In the genomic region with DNA sequence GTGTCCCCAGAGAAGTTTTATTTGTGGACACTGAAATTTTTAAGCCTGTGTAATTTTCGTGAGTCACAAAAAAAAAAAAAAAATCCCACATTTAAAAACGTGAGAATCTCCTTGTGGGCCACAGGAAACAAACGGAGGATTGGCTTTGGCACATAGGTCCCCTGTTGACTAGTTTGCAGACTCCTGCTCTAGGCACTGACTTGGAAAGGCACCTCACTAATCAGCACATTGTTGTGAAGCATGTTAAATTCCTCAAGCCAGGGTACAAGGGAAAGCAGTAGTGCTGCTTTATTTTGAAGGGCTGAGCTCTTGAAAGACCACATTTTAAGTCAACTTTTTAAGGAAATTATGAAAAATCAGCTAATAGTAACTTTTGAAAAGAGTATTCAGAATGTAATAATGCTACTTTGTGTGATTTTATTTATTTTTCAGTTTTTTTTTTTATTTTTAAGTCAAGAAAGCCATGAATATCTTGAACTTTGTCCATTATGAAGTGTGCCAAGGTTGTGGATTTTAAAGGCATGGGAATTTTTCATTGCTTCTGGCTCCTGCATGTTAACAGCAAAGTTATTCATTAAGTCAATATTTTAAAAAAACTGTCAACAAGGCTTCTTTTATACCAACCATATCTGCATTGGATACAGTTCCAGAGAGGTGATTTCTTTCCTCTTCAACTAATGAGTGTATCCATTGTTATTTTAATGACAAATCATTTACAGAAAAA, we compare ENCODE assay signal across 20 mouse cellular contexts.
DNase-seq lines count a peak whose midpoint lies in the region; ATAC-seq and TF ChIP-seq lines count a peak whose summit lies in the region.
"Had no signal": no experiment of that assay in that cellular context is flagged by ENCODE, and none has a peak within 500 bp of the region (broad histone marks: within the 10 kb centered on the region; RNA-seq: fewer than 3 reads in every experiment).

No protein-coding gene starts in this region.

- H3K4me1 ChIP-seq in kidney, adult 2 months (ENCODE audit: control insufficient read depth, insufficient read depth, low read length): peaks cover 3% of the 10 kb centered on the region; the same call in 1 of the 2 replicates
- no peaks in the 10 kb centered on the region for H3K4me1 ChIP-seq in kidney, embryonic 14.5 days (ENCODE audit: control insufficient read depth, insufficient read depth, low read length)
- H3K4me1 ChIP-seq in midbrain, embryonic 12.5 days: no peaks in the 10 kb centered on the region
- H3K4me1 ChIP-seq in midbrain, embryonic 14.5 days (ENCODE audit: control insufficient read depth, insufficient read depth, low read length): no peaks in the 10 kb centered on the region
- H3K4me1 ChIP-seq in heart, postnatal 0 days (ENCODE audit: control insufficient read depth, insufficient read depth): no peaks in the 10 kb centered on the region
- no peaks in the 10 kb centered on the region for H3K4me1 ChIP-seq in forebrain, embryonic 15.5 days
- H3K4me1 ChIP-seq: embryonic facial prominence, embryonic 10.5 days; limb, embryonic 13.5 days; liver, embryonic 13.5 days; neural tube, embryonic 12.5 days had no signal

- peak overlapping the region; percentile 93 for H3K27ac ChIP-seq in kidney, adult 2 months (ENCODE audit: insufficient read depth, low read depth, low read length)
- H3K27ac ChIP-seq in kidney, embryonic 14.5 days (ENCODE audit: low read depth, low read length): no peak overlapping the region; the same call in 1 of the 2 replicates
- no peak overlapping the region; the same call in 1 of the 2 replicates for H3K27ac ChIP-seq in midbrain, embryonic 12.5 days (replicated peaks)
- no peak overlapping the region for H3K27ac ChIP-seq in midbrain, embryonic 14.5 days (replicated peaks; ENCODE audit: low read depth, low read length)
- H3K27ac ChIP-seq in heart, postnatal 0 days (ENCODE audit: low read depth): peak overlapping the region; percentile 55; the same call in 1 of the 2 replicates
- H3K27ac ChIP-seq in forebrain, embryonic 15.5 days (replicated peaks): no peak overlapping the region
- H3K27ac ChIP-seq: embryonic facial prominence, embryonic 10.5 days; hindbrain, embryonic 14.5 days; limb, embryonic 13.5 days; liver, embryonic 13.5 days; neural tube, embryonic 12.5 days had no signal

- WGBS in kidney, adult 2 months: 11% methylated on average over 3 of the region's 3 CpGs
- WGBS in kidney, embryonic 14.5 days: 25% methylated on average over 3 of the region's 3 CpGs
- 12% methylated on average over 3 of the region's 3 CpGs for WGBS in midbrain, embryonic 12.5 days
- WGBS in midbrain, embryonic 14.5 days: 16% methylated on average over 3 of the region's 3 CpGs
- 17% methylated on average over 3 of the region's 3 CpGs for WGBS in heart, postnatal 0 days
- 11% methylated on average over 3 of the region's 3 CpGs for WGBS in forebrain, embryonic 15.5 days

- no peak for ATAC-seq in kidney, embryonic 14.5 days (ENCODE audit: low FRiP score, low TSS enrichment)
- ATAC-seq in midbrain, embryonic 12.5 days (ENCODE audit: low FRiP score, low read depth): peak; percentile 63; the same call in 1 of the 2 replicates
- ATAC-seq in midbrain, embryonic 14.5 days (ENCODE audit: low FRiP score, low TSS enrichment): no peak
- peak; percentile 55; the same call in 1 of the 2 replicates for ATAC-seq in heart, postnatal 0 days (ENCODE audit: insufficient read depth, low read depth)
- ATAC-seq in forebrain, embryonic 15.5 days (replicated peaks): no peak
- ATAC-seq: forebrain, postnatal 0 days had no signal

- H3K4me2 ChIP-seq in kidney, embryonic 14.5 days (replicated peaks; ENCODE audit: low read depth, low read length): no peak overlapping the region
- no peak overlapping the region for H3K4me2 ChIP-seq in midbrain, embryonic 12.5 days (replicated peaks)
- no peak overlapping the region for H3K4me2 ChIP-seq in midbrain, embryonic 14.5 days (ENCODE audit: low read length)
- H3K4me2 ChIP-seq in heart, postnatal 0 days (ENCODE audit: low read depth, low read length): no peak overlapping the region
- no peak overlapping the region for H3K4me2 ChIP-seq in forebrain, embryonic 15.5 days (replicated peaks)
- H3K4me2 ChIP-seq: hindbrain, embryonic 14.5 days; limb, embryonic 13.5 days; liver, embryonic 13.5 days; lung, embryonic 14.5 days; neural tube, embryonic 12.5 days had no signal

- no peaks in the 10 kb centered on the region for H3K27me3 ChIP-seq in kidney, adult 2 months (replicated peaks; ENCODE audit: control insufficient read depth, insufficient read depth, low read length)
- H3K27me3 ChIP-seq in kidney, embryonic 14.5 days (ENCODE audit: control insufficient read depth, insufficient read depth, low read length): no peaks in the 10 kb centered on the region
- H3K27me3 ChIP-seq in midbrain, embryonic 12.5 days: no peaks in the 10 kb centered on the region
- no peaks in the 10 kb centered on the region for H3K27me3 ChIP-seq in midbrain, embryonic 14.5 days (ENCODE audit: control insufficient read depth, insufficient read depth, low read length)
- no peaks in the 10 kb centered on the region for H3K27me3 ChIP-seq in heart, postnatal 0 days (ENCODE audit: control insufficient read depth, insufficient read depth, low read length)
- no peaks in the 10 kb centered on the region for H3K27me3 ChIP-seq in forebrain, embryonic 15.5 days
- H3K27me3 ChIP-seq: CH12.LX; liver, embryonic 13.5 days; neural tube, embryonic 12.5 days had no signal

- no peak for TF ChIP-seq EP300 in heart, postnatal 0 days (IDR thresholded peaks at IDR 0.05; ENCODE audit: low read depth)

- H3K9me3 ChIP-seq in kidney, embryonic 14.5 days (ENCODE audit: control insufficient read depth, low read length): no peaks in the 10 kb centered on the region
- H3K9me3 ChIP-seq in midbrain, embryonic 12.5 days: no peaks in the 10 kb centered on the region
- no peaks in the 10 kb centered on the region for H3K9me3 ChIP-seq in midbrain, embryonic 14.5 days (ENCODE audit: control insufficient read depth, low read length)
- no peaks in the 10 kb centered on the region for H3K9me3 ChIP-seq in heart, postnatal 0 days (replicated peaks; ENCODE audit: control insufficient read depth, low read length)
- no peaks in the 10 kb centered on the region for H3K9me3 ChIP-seq in forebrain, embryonic 15.5 days
- H3K9me3 ChIP-seq: embryonic facial prominence, embryonic 10.5 days; limb, embryonic 13.5 days; liver, embryonic 13.5 days; neural tube, embryonic 12.5 days had no signal

- no peaks in the 10 kb centered on the region for H3K36me3 ChIP-seq in kidney, adult 2 months (ENCODE audit: control insufficient read depth, insufficient read depth, low read length)
- H3K36me3 ChIP-seq in kidney, embryonic 14.5 days (ENCODE audit: control insufficient read depth, insufficient read depth, low read length): no peaks in the 10 kb centered on the region
- H3K36me3 ChIP-seq in midbrain, embryonic 12.5 days: no peaks in the 10 kb centered on the region
- H3K36me3 ChIP-seq in midbrain, embryonic 14.5 days (ENCODE audit: control insufficient read depth, insufficient read depth, low read length): no peaks in the 10 kb centered on the region
- no peaks in the 10 kb centered on the region for H3K36me3 ChIP-seq in heart, postnatal 0 days (replicated peaks; ENCODE audit: control insufficient read depth, insufficient read depth, low read length)
- no peaks in the 10 kb centered on the region for H3K36me3 ChIP-seq in forebrain, embryonic 15.5 days
- H3K36me3 ChIP-seq: embryonic facial prominence, embryonic 10.5 days; limb, embryonic 13.5 days; liver, embryonic 13.5 days; neural tube, embryonic 12.5 days had no signal

- H3K4me3 ChIP-seq in kidney, adult 2 months (ENCODE audit: insufficient read depth, low read depth, low read length): no peak overlapping the region
- H3K4me3 ChIP-seq in kidney, embryonic 14.5 days (ENCODE audit: low read length): no peak overlapping the region
- no peak overlapping the region for H3K4me3 ChIP-seq in midbrain, embryonic 12.5 days
- no peak overlapping the region for H3K4me3 ChIP-seq in midbrain, embryonic 14.5 days (replicated peaks; ENCODE audit: low read depth, low read length)
- H3K4me3 ChIP-seq in heart, postnatal 0 days (ENCODE audit: low read depth, low read length): no peak overlapping the region
- no peak overlapping the region for H3K4me3 ChIP-seq in forebrain, embryonic 15.5 days
- H3K4me3 ChIP-seq: embryonic facial prominence, embryonic 10.5 days; limb, embryonic 13.5 days; liver, embryonic 13.5 days; neural tube, embryonic 12.5 days had no signal

- no peak for TF ChIP-seq POLR2A in kidney, adult 2 months (IDR thresholded peaks at IDR 0.05; ENCODE audit: low read depth, low read length)

- peak; percentile 81 for DNase-seq in heart, adult 11 months
- no peak for DNase-seq in heart, postnatal 4 days
- peak; percentile 84 for DNase-seq in kidney, adult 2 months
- no peak for DNase-seq in midbrain, embryonic 14.5 days
- peak; percentile 22 for DNase-seq in heart, postnatal 0 days (ENCODE audit: low spot score)
- DNase-seq: adrenal gland, adult 2 months; cerebellum, adult 9-10 months; forebrain, postnatal 0 days; liver, embryonic 13.5 days; lung, embryonic 14.5 days; lung, postnatal 36 days; thymus, postnatal 25 days had no signal

- TF ChIP-seq CTCF in kidney, adult 2 months (conservative IDR thresholded peaks at IDR 0.05; ENCODE audit: insufficient read depth, insufficient read length, low read depth, low read length): no peak
- TF ChIP-seq CTCF in heart, postnatal 0 days (IDR thresholded peaks at IDR 0.05; ENCODE audit: low read depth): no peak

- H3K9ac ChIP-seq in kidney, embryonic 14.5 days (ENCODE audit: low read depth, low read length): no peak overlapping the region
- no peak overlapping the region for H3K9ac ChIP-seq in midbrain, embryonic 12.5 days (replicated peaks)
- H3K9ac ChIP-seq in midbrain, embryonic 14.5 days (replicated peaks; ENCODE audit: low read length): no peak overlapping the region
- H3K9ac ChIP-seq in heart, postnatal 0 days (replicated peaks; ENCODE audit: low read depth, low read length): no peak overlapping the region
- no peak overlapping the region for H3K9ac ChIP-seq in forebrain, embryonic 15.5 days (replicated peaks)
- H3K9ac ChIP-seq: forebrain, postnatal 0 days; hindbrain, embryonic 14.5 days; limb, embryonic 13.5 days; liver, embryonic 13.5 days; lung, embryonic 14.5 days; neural tube, embryonic 12.5 days had no signal

Comparison
In these comparisons a context has a peak if more than half of its experiments do, and no peak if none do; other contexts are left out.
1. DNase-seq: peak in heart, adult 11 months (single experiment), kidney, adult 2 months (single experiment) and heart, postnatal 0 days (single experiment); none in heart, postnatal 4 days (single experiment) and midbrain, embryonic 14.5 days (single experiment).
2. H3K27ac ChIP-seq: peak in kidney, adult 2 months (single experiment) and heart, postnatal 0 days (single experiment); none in kidney, embryonic 14.5 days (single experiment), midbrain, embryonic 12.5 days (single experiment), midbrain, embryonic 14.5 days (single experiment) and forebrain, embryonic 15.5 days (single experiment).
3. ATAC-seq: peak in midbrain, embryonic 12.5 days (single experiment) and heart, postnatal 0 days (single experiment); none in kidney, embryonic 14.5 days (single experiment), midbrain, embryonic 14.5 days (single experiment) and forebrain, embryonic 15.5 days (single experiment).